Mouse (Mus musculus) adrenal gland, postnatal 14 days (tissue): ENCODE results near the gene Fam98c. TPM values are rescaled to one million over a fixed set of nuclear protein-coding genes. Genes with fewer than 3 reads are reported as not detected.
"Not testable (repeated sequence)": the region's sequence is repeated elsewhere in the genome, so short reads cannot be mapped to it uniquely, and the experiment has no call there.

Source experiments
- DNase-seq: peaks from one replicate; pipeline ENCODE4 v3.0.0; 2021; ENCODE audit warnings: mixed read lengths
- long read RNA-seq, 2 experiments: library from polyadenylated mRNA; stranded (forward); transcript quantifications; one replicate each; pipeline ENCODE4 v2.0.0; 2021
- total RNA-seq: library from RNA; stranded (reverse); gene quantifications from 2 replicates; pipeline ENCODE4 v1.2.3, GENCODE M21; 2021

Fam98c gene
- 8.0 and 15.8 TPM in 2 replicates for total RNA-seq
- long read RNA-seq, experiment 1, transcript Fam98c-209 (8 exons, 1,293 nt), result major isoform, 21 of 43 reads
- long read RNA-seq, experiment 1, partial matches to known transcripts, result 2 of 43 reads
- long read RNA-seq, experiment 1, other reads (novel, unspliced or antisense), result 13 of 43 reads
- long read RNA-seq, experiment 2, transcript Fam98c-209 (8 exons, 1,293 nt), result major isoform, 15 of 28 reads
- long read RNA-seq, experiment 2, partial matches to known transcripts, result 1 of 28 reads
- long read RNA-seq, experiment 2, other reads (novel, unspliced or antisense), result 5 of 28 reads

GRCm38 (mm10) chr7:29155838-29156782, at the start of gene Fam98c:
Gene Fam98c (minus strand): TSS chr7:29156234.
- peak; percentile 91 for DNase-seq

- DNase-seq, result no peak
These were observed 46.5 kb upstream of the Fam98c start for GRCm38 (mm10) chr7:29202577-29202976.

GRCm38 (mm10) chr7:29194230-29194629, 38.2 kb upstream of the Fam98c start:
- not testable (repeated sequence) for DNase-seq

DNA sequence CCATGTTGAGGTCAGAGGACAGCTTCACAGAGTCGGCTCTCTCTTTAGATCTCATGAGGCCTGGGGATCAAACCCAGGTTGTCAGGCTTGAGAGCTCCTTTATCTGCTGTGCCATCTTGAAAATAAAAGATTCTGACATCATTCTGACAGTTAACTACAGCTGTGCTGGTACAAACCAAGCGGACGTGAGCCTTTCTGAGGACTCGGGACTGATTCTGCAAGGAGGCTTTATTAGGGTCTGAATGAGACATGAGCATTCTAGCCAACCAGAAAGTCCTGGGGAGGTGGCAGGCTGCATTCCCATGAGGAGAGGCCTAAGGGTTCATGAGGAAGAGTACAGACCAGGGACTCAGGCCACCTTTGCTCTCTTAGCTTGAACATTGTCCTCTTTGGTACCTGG, 25.3 kb upstream of the Fam98c start:
- not testable (repeated sequence) for DNase-seq

- DNase-seq, result no peak
These were observed 24.8 kb upstream of the Fam98c start for GRCm38 (mm10) chr7:29180854-29181236.

DNA sequence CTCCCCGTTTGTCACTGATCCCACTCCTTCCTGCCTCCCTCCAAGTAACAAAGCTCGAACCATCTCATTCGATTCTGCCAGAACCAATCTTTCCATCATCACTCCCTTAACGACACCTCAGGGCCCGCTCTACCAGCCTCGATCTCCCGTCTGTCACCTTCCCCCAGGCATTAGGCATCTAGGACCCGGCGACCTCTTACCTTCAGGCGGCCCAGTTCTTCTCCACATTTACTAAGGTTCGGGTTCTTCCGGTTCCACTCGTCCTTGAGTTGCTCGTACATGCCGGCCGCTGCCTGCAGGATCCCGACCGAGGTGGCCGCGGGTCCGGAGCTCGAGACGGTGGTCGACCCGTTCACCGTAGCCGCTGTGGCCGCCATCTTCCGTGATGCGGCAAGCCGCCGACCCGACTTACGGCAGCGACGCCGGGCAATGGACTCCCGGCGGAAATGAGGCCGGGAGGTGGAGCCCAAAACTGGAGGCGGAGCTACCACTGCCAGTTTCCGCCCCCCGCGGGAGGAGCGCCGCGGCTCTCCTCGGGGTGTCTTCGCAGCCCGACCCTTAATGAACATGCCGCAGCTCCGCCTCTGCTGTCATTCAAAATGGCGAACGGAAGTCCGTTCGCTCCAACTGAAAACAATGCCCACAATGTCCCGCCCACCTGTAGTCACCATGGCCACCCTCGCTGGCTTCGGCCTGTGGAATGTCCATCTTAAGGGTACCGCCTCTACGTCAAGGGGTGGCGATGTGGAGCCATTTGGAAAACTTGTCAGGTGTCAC, 24.2 kb upstream of the Fam98c start, which contains the start of gene Psmd8:
Gene Psmd8 (minus strand): TSS at position 625 of the 777 bp plus-strand sequence.
- peak; percentile 98 for DNase-seq

- no peak for DNase-seq
These were observed 23.3 kb upstream of the Fam98c start for GRCm38 (mm10) chr7:29179323-29179722.

GRCm38 (mm10) chr7:29178106-29178505, 22.1 kb upstream of the Fam98c start:
- DNase-seq, result no peak

DNA sequence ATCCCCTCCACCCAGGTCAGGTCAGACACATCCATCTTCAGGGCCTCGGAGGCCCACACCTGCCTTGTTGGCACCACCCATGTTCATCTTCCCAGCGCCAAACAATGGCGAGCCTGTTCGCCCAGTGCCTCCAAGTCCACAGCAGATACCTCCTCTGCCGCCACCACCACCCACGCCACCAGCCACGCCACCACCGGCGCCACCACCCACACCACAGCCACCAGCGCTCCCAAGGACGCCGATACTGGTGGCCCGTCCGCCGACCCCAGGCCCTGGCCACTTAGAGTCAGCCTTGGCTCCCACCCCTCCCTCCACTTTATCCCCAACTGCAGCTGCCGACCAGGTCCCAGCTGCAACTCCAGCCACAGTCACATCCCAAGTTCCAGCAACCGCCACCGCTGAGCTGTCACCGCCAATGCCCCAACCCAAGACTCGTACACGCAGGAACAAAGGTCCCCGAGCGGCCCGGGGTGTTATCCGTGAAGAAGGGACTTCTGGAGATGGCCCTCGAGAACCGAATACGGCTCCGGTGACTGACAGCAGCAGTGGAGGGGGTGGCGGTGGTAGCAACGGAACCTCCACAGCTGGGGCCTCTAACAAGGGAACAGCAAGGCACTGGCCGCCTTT, 16.5 kb upstream of the Fam98c start:
- no peak for DNase-seq

GRCm38 (mm10) chr7:29171562-29172097, 15.6 kb upstream of the Fam98c start:
- no peak for DNase-seq

DNA sequence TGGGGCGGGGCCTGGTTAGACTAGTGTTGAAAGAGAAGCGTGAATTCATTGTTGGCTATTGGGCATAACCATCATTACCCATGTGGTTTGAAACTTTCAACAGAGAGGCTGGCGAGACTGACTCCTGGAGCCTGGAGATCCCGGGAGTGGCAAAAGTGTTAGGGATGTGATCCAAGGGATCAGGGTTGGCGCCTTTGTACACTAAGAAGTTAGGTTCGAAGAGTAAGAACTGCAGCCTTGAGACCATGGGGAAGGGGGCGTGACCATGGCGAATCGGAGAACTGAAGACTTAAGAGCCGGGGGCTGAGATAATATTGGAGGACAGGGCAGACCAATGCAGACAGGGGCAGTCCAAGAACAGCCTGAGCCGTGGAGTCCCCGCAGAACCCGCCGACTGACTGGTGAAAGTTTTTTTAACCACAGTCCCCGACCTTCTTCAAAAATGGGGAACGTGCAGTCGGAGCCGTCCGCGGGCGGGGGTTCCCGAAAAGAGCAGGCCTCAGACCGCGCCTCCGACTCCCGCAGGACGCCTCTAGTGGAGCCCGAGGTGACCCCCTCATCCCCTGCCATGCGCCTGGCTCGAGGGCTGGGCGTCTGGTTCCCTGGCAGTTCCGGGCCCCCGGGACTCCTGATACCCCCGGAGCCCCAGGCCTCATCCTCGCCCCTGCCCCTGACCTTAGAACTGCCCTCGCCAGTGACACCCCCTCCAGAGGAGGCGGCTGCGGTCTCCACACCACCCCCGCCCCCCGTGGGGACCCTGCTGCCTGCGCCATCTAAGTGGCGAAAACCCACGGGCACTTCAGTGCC, 14.9 kb upstream of the Fam98c start:
- DNase-seq, result peak; percentile 51

DNA sequence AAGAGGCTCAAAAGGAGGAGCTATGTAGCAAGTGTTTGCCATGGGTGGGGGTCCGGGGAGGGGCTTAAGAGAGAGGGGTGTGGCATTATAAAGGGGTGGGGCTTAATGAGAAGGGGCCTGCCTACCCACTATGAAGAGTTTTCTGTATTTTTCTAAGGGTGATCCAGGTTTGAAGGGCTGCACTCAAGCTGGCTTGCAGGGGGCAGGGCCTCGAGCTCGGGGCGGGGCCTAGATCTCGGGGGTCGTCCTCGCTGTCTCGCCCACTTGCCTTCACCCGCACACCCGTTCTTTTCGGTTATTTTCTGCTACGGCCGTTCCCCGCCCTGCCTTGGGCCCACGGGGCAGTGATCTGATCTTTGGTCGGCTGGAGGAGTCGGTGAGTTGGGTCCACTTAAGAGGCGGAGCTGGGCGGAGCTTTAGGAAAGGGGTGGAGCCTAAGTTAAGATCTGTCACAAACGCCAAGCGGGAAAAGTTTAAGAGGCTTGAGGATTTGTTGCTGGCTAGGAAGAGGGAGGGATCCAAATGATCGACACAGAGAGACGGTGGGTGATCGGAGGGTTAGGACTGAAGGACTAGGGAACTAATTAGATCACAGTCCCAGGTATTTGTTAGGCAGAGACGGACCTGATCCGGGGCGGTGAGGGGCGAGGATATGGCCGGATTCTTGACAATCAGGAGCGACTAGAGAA, 14.2 kb upstream of the Fam98c start, which contains the start of the genes Ggn and Spred3:
Gene Ggn (plus strand): TSS at position 145 of the 689 bp plus-strand sequence.
Gene Spred3 (minus strand): TSS at position 346 of the 689 bp plus-strand sequence.
- DNase-seq, result peak; percentile 88

DNA sequence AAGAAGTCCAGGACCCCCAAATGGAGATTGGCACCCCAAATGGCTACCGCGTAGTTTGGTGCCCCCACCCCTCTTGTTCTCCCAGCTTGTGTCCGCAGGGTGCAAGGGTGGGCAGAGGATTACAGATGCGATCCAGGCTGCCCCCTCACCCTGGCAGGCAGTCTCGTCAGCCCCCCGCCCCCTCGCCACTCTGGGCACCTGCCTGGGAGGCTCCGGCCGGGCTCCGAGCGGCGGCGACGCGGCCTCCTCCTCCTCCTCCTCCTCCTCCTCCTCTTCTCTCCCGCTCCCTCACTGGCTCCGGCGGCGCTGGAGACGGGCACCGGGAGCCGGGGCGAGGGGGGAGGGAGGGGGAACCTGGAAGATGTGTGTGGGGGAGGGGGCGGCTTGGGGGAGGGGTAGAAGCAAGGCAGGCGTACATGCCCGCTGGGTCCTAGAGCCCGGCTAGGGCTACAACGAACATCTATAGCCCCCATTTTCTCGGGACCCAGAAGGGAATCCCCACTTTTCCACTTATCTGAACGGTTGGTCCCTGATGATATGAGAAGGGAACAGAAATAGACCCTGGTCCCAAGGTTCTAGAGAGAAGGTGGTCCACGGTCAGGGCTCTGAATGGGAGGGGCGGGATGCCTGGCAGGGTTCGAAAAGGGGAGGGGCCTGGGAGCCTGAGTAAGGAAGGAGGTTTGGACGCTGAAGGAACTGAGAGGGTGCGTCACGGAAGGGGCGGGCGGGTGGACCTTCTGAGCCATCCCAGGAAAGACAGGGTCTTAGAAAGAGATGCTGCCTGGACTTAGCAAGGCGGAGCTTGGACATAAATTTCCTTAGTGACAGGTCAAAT, 13.4 kb upstream of the Fam98c start:
- DNase-seq, result peak; percentile 89

- no peak for DNase-seq
These were observed 12.8 kb upstream of the Fam98c start for GRCm38 (mm10) chr7:29168791-29169230.

DNA sequence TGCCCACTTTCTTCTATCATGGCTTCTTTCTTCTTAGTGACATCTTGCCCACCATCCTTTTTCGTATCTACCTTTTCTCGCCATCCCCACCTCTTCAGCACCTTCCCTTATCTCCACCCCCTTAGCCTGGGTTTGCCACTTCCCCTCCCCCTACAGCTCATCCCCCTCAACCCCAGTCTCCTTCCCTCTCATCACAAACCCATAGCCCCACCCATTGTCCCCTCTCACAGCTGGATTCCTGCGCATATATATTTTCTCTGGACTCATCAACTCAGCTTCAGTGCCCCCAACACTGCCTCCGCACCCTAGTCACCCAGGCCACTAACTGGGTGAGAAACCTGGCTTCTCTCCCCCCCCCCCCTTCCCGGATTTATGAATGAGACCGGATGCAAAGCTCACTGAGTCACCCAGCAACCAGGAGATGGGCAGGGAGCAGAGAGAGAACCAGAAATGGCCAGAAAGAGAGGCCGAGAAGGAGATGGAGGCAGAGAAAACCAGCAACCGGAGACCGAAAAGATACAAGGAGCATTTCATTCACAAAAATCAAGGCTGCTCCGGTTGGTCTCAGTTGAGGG, 12.2 kb upstream of the Fam98c start:
- no peak for DNase-seq

DNA sequence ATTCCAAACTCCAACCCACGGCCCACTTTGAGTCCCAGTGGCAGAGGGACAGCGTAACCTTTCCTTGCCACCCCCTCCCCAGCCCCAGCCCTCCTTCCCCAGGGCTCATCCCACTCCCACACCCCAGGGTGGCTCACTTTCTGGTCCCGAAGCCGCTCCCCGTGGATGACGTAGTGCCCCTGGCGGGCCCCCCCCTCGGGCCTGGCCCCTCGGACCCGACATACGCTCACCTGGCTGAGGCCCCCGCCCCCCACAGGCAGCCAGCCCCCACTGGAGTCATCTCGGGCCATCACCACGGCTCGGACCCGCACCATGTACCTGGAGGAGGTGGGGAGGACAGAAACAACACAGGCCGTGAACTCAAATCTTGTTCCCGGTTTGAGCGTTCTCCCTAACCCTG, 11.6 kb upstream of the Fam98c start:
- no peak for DNase-seq

- peak; percentile 57 for DNase-seq
These were observed 6.9 kb upstream of the Fam98c start for GRCm38 (mm10) chr7:29162750-29163525.

DNA sequence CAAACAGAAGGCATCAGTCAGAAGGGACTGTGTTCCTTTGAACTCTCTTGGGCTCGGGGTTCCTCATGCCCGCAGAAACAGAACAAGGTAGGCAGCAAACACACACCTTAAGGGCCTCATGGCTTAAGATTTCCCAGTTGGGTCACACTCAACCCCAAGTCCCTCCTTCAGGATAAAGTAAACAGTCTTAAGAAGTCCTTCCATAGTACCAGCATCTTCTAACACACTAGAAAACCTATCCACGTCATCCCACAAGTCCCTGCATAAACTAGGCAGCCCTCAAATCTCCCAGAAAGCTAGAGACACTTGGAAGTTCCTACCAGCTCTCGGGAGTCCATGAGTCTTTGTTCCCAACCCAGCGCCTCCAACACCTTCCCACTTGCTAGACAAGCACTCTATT, 6.3 kb upstream of the Fam98c start:
- DNase-seq, result no peak
